Mouse (Mus musculus): ENCODE measurements around the gene Tmem200b. TPM values are rescaled to one million over a fixed set of nuclear protein-coding genes. Genes with fewer than 3 reads are reported as not detected.

Gene Tmem200b
- polyA plus RNA-seq, 1 experiment from 2014 or later: 0.22 TPM

GRCm38 (mm10) chr4:131913526-131913925, 8.0 kb upstream of the Tmem200b start:
- H3K27me3 ChIP-seq (replicated peaks): peaks cover 44% of the 10 kb centered on the region
- H3K9ac ChIP-seq (replicated peaks): no peak overlapping the region
- no peak for ATAC-seq (ENCODE audit: low FRiP score)
- H3K4me1 ChIP-seq: peaks cover 45% of the 10 kb centered on the region
- H3K4me3 ChIP-seq (replicated peaks): no peak overlapping the region
- H3K9me3 ChIP-seq (replicated peaks): no peaks in the 10 kb centered on the region
- WGBS: 55% methylated on average over 10 of the region's 10 CpGs
- no peak overlapping the region for H3K27ac ChIP-seq (replicated peaks)
- H3K36me3 ChIP-seq: no peaks in the 10 kb centered on the region
- no peak overlapping the region for H3K4me2 ChIP-seq

GRCm38 (mm10) chr4:131914046-131914643, 7.4 kb upstream of the Tmem200b start:
- Histone ChIP-seq H3K9me3 (replicated peaks) (no peaks in the 10 kb centered on the region), H3K27ac (replicated peaks) (no peak overlapping the region), H3K4me2 (no peak overlapping the region), H3K4me3 (replicated peaks) (no peak overlapping the region), H3K36me3 (no peaks in the 10 kb centered on the region), H3K9ac (replicated peaks) (no peak overlapping the region), H3K4me1 (peaks cover 50% of the 10 kb centered on the region), H3K27me3 (replicated peaks) (peaks cover 50% of the 10 kb centered on the region)
- 12% methylated on average over 9 of the region's 9 CpGs for WGBS
- no peak for ATAC-seq (ENCODE audit: low FRiP score)

GRCm38 (mm10) chr4:131914891-131915469, 6.6 kb upstream of the Tmem200b start:
- peak overlapping the region; percentile 26 for H3K4me3 ChIP-seq (replicated peaks)
- H3K4me2 ChIP-seq: peak overlapping the region; percentile 53
- 2% methylated on average over 31 of the region's 31 CpGs for WGBS
- peaks cover 58% of the 10 kb centered on the region for H3K27me3 ChIP-seq (replicated peaks)
- H3K4me1 ChIP-seq: peaks cover 59% of the 10 kb centered on the region
- H3K36me3 ChIP-seq: no peaks in the 10 kb centered on the region
- H3K9me3 ChIP-seq (replicated peaks): no peaks in the 10 kb centered on the region
- H3K9ac ChIP-seq (replicated peaks): peak overlapping the region; percentile 15; the same call in 1 of the 2 replicates
- 0 out of 2 replicates have a peak, but pooled peaks have one; percentile 28 for ATAC-seq (ENCODE audit: low FRiP score)
- no peak overlapping the region for H3K27ac ChIP-seq (replicated peaks)

- 0 out of 2 replicates have a peak overlapping the region, but pooled peaks have one; percentile 15 for H3K9ac ChIP-seq (replicated peaks)
- H3K36me3 ChIP-seq: no peaks in the 10 kb centered on the region
- WGBS: 19% methylated on average over 13 of the region's 13 CpGs
- peaks cover 58% of the 10 kb centered on the region for H3K4me1 ChIP-seq
- peak; percentile 9; the same call in 1 of the 2 replicates for ATAC-seq (ENCODE audit: low FRiP score)
- H3K27ac ChIP-seq (replicated peaks): no peak overlapping the region
- H3K4me2 ChIP-seq: peak overlapping the region; percentile 53
- 0 out of 2 replicates have a peak overlapping the region, but pooled peaks have one; percentile 26 for H3K4me3 ChIP-seq (replicated peaks)
- H3K27me3 ChIP-seq (replicated peaks): peaks cover 67% of the 10 kb centered on the region
- H3K9me3 ChIP-seq (replicated peaks): no peaks in the 10 kb centered on the region
Observed at GRCm38 (mm10) chr4:131915821-131916328, 5.7 kb upstream of the Tmem200b start.

GRCm38 (mm10) chr4:131916425-131916824, 5.1 kb upstream of the Tmem200b start:
- H3K9ac ChIP-seq (replicated peaks): no peak overlapping the region
- WGBS: 7% methylated on average over 15 of the region's 15 CpGs
- H3K4me3 ChIP-seq (replicated peaks): no peak overlapping the region
- peaks cover 71% of the 10 kb centered on the region for H3K27me3 ChIP-seq (replicated peaks)
- H3K9me3 ChIP-seq (replicated peaks): no peaks in the 10 kb centered on the region
- no peaks in the 10 kb centered on the region for H3K36me3 ChIP-seq
- H3K27ac ChIP-seq (replicated peaks): no peak overlapping the region
- peaks cover 59% of the 10 kb centered on the region for H3K4me1 ChIP-seq
- H3K4me2 ChIP-seq: no peak overlapping the region
- no peak for ATAC-seq (ENCODE audit: low FRiP score)

- H3K27me3 ChIP-seq (replicated peaks): peaks cover 77% of the 10 kb centered on the region
- no peak overlapping the region for H3K27ac ChIP-seq (replicated peaks)
- H3K9ac ChIP-seq (replicated peaks): no peak overlapping the region
- H3K4me2 ChIP-seq: no peak overlapping the region
- no peaks in the 10 kb centered on the region for H3K9me3 ChIP-seq (replicated peaks)
- no peak for ATAC-seq (ENCODE audit: low FRiP score)
- H3K36me3 ChIP-seq: no peaks in the 10 kb centered on the region
- H3K4me1 ChIP-seq: peaks cover 65% of the 10 kb centered on the region
- H3K4me3 ChIP-seq (replicated peaks): no peak overlapping the region
- whole genome bisulfite sequencing: 85% methylated on average over 10 of the region's 10 CpGs
Observed at GRCm38 (mm10) chr4:131917010-131917555, 4.5 kb upstream of the Tmem200b start.

GRCm38 (mm10) chr4:131918026-131918533, 3.5 kb upstream of the Tmem200b start:
- no peak overlapping the region for H3K27ac ChIP-seq (replicated peaks)
- H3K9me3 ChIP-seq (replicated peaks): no peaks in the 10 kb centered on the region
- WGBS: 68% methylated on average over 7 of the region's 7 CpGs
- H3K4me3 ChIP-seq (replicated peaks): no peak overlapping the region
- peaks cover 79% of the 10 kb centered on the region for H3K27me3 ChIP-seq (replicated peaks)
- no peak for ATAC-seq (ENCODE audit: low FRiP score)
- H3K4me2 ChIP-seq: no peak overlapping the region
- H3K4me1 ChIP-seq: peaks cover 71% of the 10 kb centered on the region
- no peaks in the 10 kb centered on the region; the same call in 1 of the 2 replicates for H3K36me3 ChIP-seq
- no peak overlapping the region for H3K9ac ChIP-seq (replicated peaks)

- Histone ChIP-seq H3K9me3 (replicated peaks) (no peaks in the 10 kb centered on the region), H3K27me3 (replicated peaks) (peaks cover 86% of the 10 kb centered on the region), H3K4me2 (no peak overlapping the region), H3K27ac (replicated peaks) (no peak overlapping the region), H3K36me3 (no peaks in the 10 kb centered on the region; the same call in 1 of the 2 replicates), H3K4me3 (replicated peaks) (no peak overlapping the region), H3K9ac (replicated peaks) (no peak overlapping the region), H3K4me1 (peaks cover 67% of the 10 kb centered on the region)
- ATAC-seq (ENCODE audit: low FRiP score): no peak
- 27% methylated on average over 15 of the region's 15 CpGs for WGBS
Observed at GRCm38 (mm10) chr4:131918711-131919500, 2.7 kb upstream of the Tmem200b start.

- H3K4me1 ChIP-seq: peaks cover 65% of the 10 kb centered on the region
Observed at GRCm38 (mm10) chr4:131919506-131920140, 1.9 kb upstream of the Tmem200b start.

GRCm38 (mm10) chr4:131920141-131920594, 1.4 kb upstream of the Tmem200b start:
- 3% methylated on average over 48 of the region's 51 CpGs for WGBS
- Histone ChIP-seq H3K4me3 (replicated peaks) (peak overlapping the region; percentile 51), H3K27ac (replicated peaks) (no peak overlapping the region), H3K9ac (replicated peaks) (no peak overlapping the region), H3K9me3 (replicated peaks) (no peaks in the 10 kb centered on the region), H3K4me1 (peaks cover 63% of the 10 kb centered on the region), H3K36me3 (peaks cover 9% of the 10 kb centered on the region), H3K27me3 (replicated peaks) (peaks cover 93% of the 10 kb centered on the region), H3K4me2 (peak overlapping the region; percentile 83)
- ATAC-seq (ENCODE audit: low FRiP score): no peak

More at GRCm38 (mm10) chr4:131919506-131920140, 1.9 kb upstream of the Tmem200b start:
- Histone ChIP-seq H3K9me3 (replicated peaks) (no peaks in the 10 kb centered on the region), H3K9ac (replicated peaks) (no peak overlapping the region), H3K4me2 (peak overlapping the region; percentile 83; the same call in 1 of the 2 replicates), H3K36me3 (peaks cover 3% of the 10 kb centered on the region), H3K4me3 (replicated peaks) (peak overlapping the region; percentile 51; the same call in 1 of the 2 replicates), H3K27ac (replicated peaks) (no peak overlapping the region), H3K27me3 (replicated peaks) (peaks cover 88% of the 10 kb centered on the region)
- 31% methylated on average over 15 of the region's 15 CpGs for WGBS
- ATAC-seq (ENCODE audit: low FRiP score): no peak
